Mouse (Mus musculus): ENCODE results near the gene Leprot.

The Leprot gene

DNA sequence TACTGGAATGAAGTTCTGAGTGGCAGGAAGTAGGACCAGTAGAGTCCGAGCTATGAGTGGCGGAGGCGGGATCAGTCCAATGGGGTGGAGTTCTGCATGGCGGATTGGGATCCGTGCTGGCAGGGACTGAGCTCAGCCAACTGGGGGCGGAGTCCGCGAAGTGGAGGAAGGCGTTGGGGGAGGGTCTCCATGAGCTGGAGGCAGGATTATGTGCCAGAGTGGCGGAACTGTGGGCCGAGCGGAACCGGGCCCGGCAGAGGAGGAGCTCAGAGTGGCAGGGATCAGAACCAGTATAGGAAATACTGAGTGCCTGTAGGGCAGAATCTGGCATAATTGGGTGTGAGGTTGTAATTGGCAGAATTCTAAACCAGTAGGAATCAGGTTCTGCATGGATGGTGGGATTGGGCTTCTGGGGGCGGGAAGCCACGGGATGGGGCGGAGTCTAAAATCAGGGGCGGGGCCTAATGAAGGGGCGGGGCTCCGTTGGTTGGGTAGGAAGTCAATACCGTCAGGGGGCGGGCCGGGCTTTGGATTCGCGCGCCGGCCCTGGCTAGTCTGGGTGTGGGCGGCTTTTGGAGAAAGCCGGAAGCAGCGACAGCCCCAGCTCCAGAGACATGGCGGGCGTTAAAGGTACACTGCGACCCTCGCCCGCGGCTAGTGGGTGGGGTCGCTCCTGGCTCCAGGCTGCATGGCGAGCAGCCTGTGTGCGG lies at the start of gene Leprot:
Leprot (plus strand) TSS at position 523 of the 710 bp plus-strand sequence.
- DNase-seq = peak; percentile 97

DNA sequence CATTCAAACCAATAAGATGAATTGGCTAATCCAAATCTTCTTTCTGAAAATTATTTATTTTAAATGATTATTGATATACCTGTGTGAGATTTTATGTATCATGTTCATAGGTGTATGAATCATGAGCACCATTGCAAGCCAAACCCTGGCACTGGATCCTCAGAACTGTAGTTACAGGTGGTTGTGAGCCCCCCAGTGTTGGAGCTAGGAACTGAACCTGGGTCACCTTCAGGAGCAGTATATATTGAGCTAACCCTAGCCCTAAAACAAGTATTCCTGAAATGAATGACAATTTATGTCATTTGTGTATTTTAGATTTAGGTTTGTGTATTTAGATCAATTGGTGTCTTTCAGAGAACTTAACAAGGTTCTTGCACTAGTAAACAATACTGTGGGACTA lies 45.8 kb upstream of the Leprot start:
- peak; percentile 16 for DNase-seq

GRCm38 (mm10) chr4:101603635-101604034 lies 43.9 kb upstream of the Leprot start:
- DNase-seq = no peak

- no peak for DNase-seq
These were observed 31.0 kb upstream of the Leprot start for GRCm38 (mm10) chr4:101616520-101616919.

DNA sequence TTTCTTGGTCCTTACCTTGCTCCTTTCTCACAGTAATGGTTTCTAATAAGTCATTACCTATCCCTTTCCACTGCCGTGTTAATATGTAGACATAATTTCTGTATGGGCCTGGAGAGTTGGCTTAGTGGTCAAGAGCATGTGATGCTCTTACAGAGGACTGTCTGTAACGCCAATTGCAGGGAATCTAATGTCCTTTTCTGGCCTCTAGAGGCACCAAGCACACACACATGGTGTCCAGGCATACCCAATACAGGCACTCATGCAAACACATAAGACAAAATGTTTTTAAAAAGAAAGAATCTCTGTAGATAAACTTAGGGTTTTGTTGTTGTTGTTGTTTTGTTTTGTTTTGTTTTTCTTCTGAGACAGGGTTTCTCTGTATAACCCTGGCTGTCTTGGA lies 29.8 kb upstream of the Leprot start:
- no peak for DNase-seq

GRCm38 (mm10) chr4:101620206-101620605 lies 27.3 kb upstream of the Leprot start:
- no peak for DNase-seq

GRCm38 (mm10) chr4:101621241-101621640 lies 26.3 kb upstream of the Leprot start:
- no peak for DNase-seq

- DNase-seq = no peak
These were observed 22.2 kb upstream of the Leprot start for GRCm38 (mm10) chr4:101625278-101625677.

GRCm38 (mm10) chr4:101635596-101635995 lies 11.9 kb upstream of the Leprot start:
- DNase-seq = no peak

DNA sequence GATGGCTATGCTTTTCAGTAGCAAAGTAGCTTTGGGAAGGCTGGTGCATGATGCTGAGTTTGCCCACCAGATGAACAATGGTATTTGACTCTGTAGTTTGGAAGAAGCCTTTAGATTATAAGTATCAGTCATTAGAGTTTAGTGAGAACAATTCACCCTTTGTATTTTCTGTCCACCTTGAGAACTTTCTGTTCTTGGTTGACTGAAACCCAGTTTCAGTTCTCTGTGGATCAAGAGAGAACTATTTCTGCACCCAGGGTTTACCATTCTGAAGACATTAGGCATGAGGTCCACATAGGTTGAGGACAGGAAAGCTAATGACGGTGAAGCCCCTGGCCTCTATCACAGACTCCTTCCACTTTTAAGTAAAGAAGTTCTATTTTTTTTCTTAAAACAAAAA lies 10.0 kb upstream of the Leprot start:
- DNase-seq = no peak

DNA sequence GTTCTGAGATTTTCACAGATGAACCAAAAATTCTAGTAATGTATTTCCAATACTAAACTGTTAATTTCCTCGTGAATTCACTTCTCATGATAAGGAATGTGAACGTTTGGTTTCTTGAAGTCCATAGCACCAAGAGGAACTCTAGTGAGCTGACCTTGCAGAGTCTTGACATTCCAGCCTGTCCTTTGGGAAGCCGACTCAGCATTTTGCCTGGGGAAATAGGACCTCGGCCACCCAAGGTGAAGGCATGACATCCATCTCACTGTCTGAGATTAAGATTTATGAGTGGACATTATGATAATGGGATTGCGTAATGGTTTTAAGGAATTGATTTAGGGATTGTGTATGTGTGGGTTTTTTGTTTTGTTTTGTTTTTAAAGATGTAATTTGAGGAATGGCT lies 6.9 kb upstream of the Leprot start:
- DNase-seq = no peak

- DNase-seq = no peak
These were observed 4.8 kb upstream of the Leprot start for GRCm38 (mm10) chr4:101642708-101643107.

DNA sequence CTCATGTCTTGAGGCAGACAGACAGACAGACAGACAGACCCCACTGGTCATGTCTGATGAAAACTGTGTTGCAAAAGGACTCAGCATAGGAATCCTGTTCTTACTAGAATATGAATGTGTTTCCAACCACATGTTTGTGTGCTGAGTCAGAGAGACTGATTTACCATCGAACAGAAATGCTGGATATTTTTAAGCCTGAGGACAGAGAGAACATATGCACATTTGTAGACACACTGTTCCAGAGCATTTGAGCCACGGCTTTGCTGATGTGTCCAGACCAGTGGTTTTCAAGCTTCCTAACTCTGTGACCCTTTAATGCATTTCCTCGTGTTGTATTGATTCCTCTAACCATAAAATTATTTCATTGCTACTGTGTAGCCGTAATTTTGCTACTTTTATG lies 4.3 kb upstream of the Leprot start:
- DNase-seq = no peak

- peak; percentile 16 for DNase-seq
These were observed 692 bp upstream of the Leprot start for GRCm38 (mm10) chr4:101646857-101647195.

GRCm38 (mm10) chr4:101647976-101648642 lies 591 bp downstream of the Leprot start:
- no peak for DNase-seq

DNA sequence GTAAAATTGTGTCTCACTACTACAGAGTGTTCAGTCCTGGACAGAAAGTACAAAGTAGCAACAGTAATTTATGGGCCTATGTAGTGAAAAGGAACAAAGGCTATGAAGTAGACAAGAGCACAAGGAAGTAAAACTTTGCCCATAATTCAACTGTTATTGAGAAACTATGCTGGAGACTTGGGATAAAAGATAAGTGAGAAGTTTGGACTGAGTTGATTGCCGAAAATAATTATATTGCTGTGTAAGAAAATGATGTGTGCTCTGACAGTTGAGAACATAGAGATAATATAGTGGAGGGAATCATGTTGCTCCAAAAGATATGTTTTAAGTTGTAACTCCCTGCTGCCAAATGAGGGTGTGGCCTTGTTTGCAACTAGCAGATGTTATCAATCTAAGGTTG lies 1.2 kb downstream of the Leprot start:
- DNase-seq = no peak

- no peak for DNase-seq
These were observed 3.4 kb downstream of the Leprot start for GRCm38 (mm10) chr4:101650961-101651360.

GRCm38 (mm10) chr4:101654256-101654655 lies 6.7 kb downstream of the Leprot start:
- no peak for DNase-seq

- no peak for DNase-seq
These were observed 7.4 kb downstream of the Leprot start for GRCm38 (mm10) chr4:101654788-101655414.

- no peak for DNase-seq
These were observed 7.9 kb downstream of the Leprot start for GRCm38 (mm10) chr4:101655415-101655790.

DNA sequence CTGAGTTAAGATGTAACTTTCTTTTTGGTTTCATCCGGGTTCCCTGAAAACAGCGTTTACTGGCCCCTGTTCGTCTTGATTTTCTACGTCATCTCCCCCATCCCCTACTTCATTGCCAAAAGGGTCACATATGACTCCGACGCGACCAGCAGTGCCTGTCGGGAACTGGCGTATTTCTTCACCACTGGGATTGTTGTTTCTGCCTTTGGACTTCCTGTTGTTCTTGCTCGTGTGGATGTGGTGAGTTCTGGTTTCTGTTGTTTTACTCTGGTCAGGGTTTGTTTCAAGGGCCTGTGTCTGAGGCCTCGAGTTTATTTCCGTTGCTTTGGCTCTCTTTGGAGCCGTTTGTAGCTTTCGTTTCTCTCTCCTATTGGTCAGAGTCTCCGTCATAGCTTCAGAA lies 8.5 kb downstream of the Leprot start:
- DNase-seq = no peak

- no peak for DNase-seq
These were observed 9.5 kb downstream of the Leprot start for GRCm38 (mm10) chr4:101656956-101657570.

- DNase-seq = peak; percentile 67
These were observed 16.7 kb downstream of the Leprot start for GRCm38 (mm10) chr4:101664160-101664750.

Data from right cerebral cortex, postnatal 4 days (tissue).